Mouse (Mus musculus): ENCODE measurements at regions not wholly inside any gene's neighbourhood (a gene's known extent, or its start where the extent isn't known, plus 50 kb on each side); places are given as distances from the start of the nearest gene placed in this dataset.

DNA sequence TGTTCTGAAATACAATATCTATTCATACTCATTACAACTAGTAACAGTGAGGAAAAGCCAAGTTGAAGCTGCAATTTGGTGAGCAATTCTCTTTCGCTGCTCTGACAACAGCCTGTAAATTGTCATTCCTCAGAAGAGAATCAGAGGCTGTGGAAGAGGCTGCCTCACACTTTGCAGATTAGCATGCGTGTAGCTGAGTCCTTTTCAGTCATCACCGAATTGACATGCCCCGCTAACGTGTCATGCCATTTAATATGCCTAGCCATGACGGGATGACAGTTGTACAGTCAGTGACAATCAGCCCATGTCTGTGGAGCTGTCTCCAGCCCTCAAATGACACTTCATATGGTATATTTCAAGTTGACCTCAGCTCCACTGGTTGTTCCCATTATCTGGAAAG is 553.4 kb upstream of the Itga1 start:
- Histone ChIP-seq H3K36me3 (no peaks in the 10 kb centered on the region), H3K4me3 (no peak overlapping the region), H3K9me3 (no peaks in the 10 kb centered on the region), H3K27me3 (no peaks in the 10 kb centered on the region), H3K4me1 (replicated peaks) (no peaks in the 10 kb centered on the region), H3K27ac (replicated peaks) (no peak overlapping the region), H3K9ac (no peak overlapping the region), H3K4me2 (no peak overlapping the region)
- ATAC-seq (ENCODE audit: low read depth), result no peak
- 82% methylated on average over 6 of the region's 6 CpGs for WGBS

- no peak for ATAC-seq (ENCODE audit: low read depth)
- Histone ChIP-seq H3K27ac (replicated peaks) (no peak overlapping the region), H3K4me3 (no peak overlapping the region), H3K36me3 (no peaks in the 10 kb centered on the region), H3K9ac (no peak overlapping the region), H3K4me2 (no peak overlapping the region), H3K27me3 (no peaks in the 10 kb centered on the region), H3K4me1 (replicated peaks) (no peaks in the 10 kb centered on the region), H3K9me3 (no peaks in the 10 kb centered on the region)
- WGBS, result 50% methylated on average over 2 of the region's 2 CpGs
These were observed 551.2 kb upstream of the Itga1 start for GRCm38 (mm10) chr13:115652935-115653334.

GRCm38 (mm10) chr13:115652352-115652751 is 550.6 kb upstream of the Itga1 start:
- no peaks in the 10 kb centered on the region for H3K9me3 ChIP-seq
- ATAC-seq (ENCODE audit: low read depth), result no peak
- H3K4me3 ChIP-seq, result no peak overlapping the region
- no peak overlapping the region for H3K27ac ChIP-seq (replicated peaks)
- H3K4me1 ChIP-seq (replicated peaks), result no peaks in the 10 kb centered on the region
- H3K9ac ChIP-seq, result no peak overlapping the region
- H3K36me3 ChIP-seq, result no peaks in the 10 kb centered on the region
- 70% methylated on average over 1 of the region's 1 CpGs for WGBS
- H3K27me3 ChIP-seq, result no peaks in the 10 kb centered on the region
- no peak overlapping the region for H3K4me2 ChIP-seq

DNA sequence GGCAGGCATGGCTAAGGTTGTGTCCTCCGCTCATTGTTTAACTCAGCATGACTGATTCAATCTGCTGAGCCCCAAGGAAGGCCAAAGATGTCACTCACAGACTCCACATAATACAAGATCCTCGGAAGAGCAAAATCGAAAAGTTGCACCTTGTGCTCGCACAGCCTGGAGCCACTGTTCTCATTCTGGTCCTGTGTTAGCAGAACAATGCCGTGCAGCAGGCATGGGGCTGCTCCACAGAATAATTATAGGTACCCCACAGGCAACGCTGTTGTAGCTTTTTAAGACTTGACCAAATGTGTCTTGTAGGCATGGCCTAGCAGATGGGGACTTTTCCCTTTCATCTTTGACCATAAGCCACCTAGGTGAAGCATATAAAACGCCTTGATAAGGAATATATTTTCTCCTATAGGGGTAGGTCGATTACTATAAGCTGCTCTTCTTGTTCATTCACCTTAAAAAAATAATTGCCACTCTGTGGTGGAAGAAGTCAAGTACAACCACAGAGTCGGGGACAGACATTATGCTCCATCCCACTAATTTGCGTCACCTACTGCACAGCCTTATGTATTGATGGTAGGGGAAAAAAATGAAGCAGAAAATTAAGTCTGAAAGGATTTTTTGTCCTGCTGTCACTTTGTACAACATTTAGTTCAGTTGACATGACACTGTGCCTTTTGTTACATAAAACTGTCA is 529.8 kb upstream of the Itga1 start:
- Histone ChIP-seq H3K27ac (replicated peaks) (no peak overlapping the region), H3K36me3 (no peaks in the 10 kb centered on the region), H3K9me3 (no peaks in the 10 kb centered on the region), H3K27me3 (no peaks in the 10 kb centered on the region), H3K4me2 (no peak overlapping the region), H3K9ac (no peak overlapping the region), H3K4me1 (replicated peaks) (no peaks in the 10 kb centered on the region), H3K4me3 (no peak overlapping the region)
- WGBS, result 42% methylated on average over 10 of the region's 10 CpGs
- ATAC-seq (ENCODE audit: low read depth), result no peak

DNA sequence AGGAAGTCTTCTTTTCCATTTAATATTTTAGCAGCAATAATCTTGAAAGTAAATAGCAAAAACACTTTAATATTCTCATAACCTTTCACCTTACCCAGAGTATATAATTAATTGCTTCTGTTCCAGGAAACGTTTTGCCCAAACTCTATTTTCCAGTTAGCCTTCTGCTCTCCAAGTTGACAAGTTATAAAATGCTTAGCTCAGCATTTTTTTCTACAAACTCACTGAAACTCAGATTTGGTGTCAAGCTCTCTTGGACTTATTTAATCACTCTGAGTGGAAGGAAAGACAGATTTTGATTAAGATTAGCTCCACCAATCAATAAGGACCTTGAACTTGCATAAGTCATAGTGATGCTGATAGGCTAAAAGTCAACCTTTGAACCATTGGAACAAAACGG is 528.8 kb upstream of the Itga1 start:
- 71% methylated on average over 2 of the region's 2 CpGs for WGBS

GRCm38 (mm10) chr13:115613174-115613573 is 511.4 kb upstream of the Itga1 start:
- Histone ChIP-seq H3K36me3 (no peaks in the 10 kb centered on the region), H3K9me3 (no peaks in the 10 kb centered on the region), H3K9ac (no peak overlapping the region), H3K27ac (replicated peaks) (peak overlapping the region; percentile 19; the same call in 1 of the 2 replicates), H3K4me1 (replicated peaks) (no peaks in the 10 kb centered on the region), H3K4me3 (no peak overlapping the region), H3K27me3 (no peaks in the 10 kb centered on the region), H3K4me2 (no peak overlapping the region)
- ATAC-seq (ENCODE audit: low read depth), result peak; percentile 50
- 42% methylated on average over 6 of the region's 6 CpGs for WGBS

More for the DNA sequence above, 528.8 kb upstream of the Itga1 start:
- H3K9me3 ChIP-seq, result no peaks in the 10 kb centered on the region
- H3K4me2 ChIP-seq, result no peak overlapping the region
- no peak overlapping the region for H3K9ac ChIP-seq
- no peaks in the 10 kb centered on the region for H3K4me1 ChIP-seq (replicated peaks)
- H3K27ac ChIP-seq (replicated peaks), result no peak overlapping the region
- ATAC-seq (ENCODE audit: low read depth), result no peak
- H3K27me3 ChIP-seq, result no peaks in the 10 kb centered on the region
- H3K36me3 ChIP-seq, result no peaks in the 10 kb centered on the region
- no peak overlapping the region for H3K4me3 ChIP-seq

- H3K27me3 ChIP-seq, result no peaks in the 10 kb centered on the region
- H3K4me2 ChIP-seq, result no peak overlapping the region
- ATAC-seq (ENCODE audit: low read depth), result no peak
- no peaks in the 10 kb centered on the region for H3K9me3 ChIP-seq
- H3K4me3 ChIP-seq, result no peak overlapping the region
- no peak overlapping the region for H3K9ac ChIP-seq
- H3K36me3 ChIP-seq, result no peaks in the 10 kb centered on the region
- no peaks in the 10 kb centered on the region for H3K4me1 ChIP-seq (replicated peaks)
- 91% methylated on average over 8 of the region's 8 CpGs for WGBS
- H3K27ac ChIP-seq (replicated peaks), result no peak overlapping the region
These were observed 504.7 kb upstream of the Itga1 start for GRCm38 (mm10) chr13:115606441-115606840.

DNA sequence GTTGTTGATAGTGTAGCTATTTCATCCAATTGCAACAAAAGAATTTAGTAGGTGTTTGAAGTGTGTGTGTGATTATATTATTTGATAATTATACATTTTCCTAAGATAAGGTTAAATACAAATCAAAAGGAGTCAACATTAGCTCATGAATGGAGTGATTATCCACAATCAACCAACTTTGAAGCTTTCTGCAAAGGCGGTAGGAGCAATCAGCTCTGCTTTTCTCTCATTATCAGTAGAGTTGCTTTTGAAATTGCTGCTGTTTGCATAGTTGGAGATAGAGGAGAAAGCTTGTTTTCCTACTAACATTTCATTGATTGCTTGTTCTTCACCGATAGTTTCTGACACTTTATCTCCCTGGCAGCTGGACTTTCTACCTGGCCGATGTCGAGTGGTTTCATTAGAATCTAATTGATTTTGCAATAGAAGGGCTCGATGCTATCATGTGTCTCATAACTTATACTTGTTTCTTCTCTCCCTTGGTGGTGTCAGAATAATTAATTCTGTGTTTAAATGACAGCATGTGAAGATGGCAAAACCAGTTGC is 493.4 kb upstream of the Itga1 start:
- H3K4me1 ChIP-seq (replicated peaks), result no peaks in the 10 kb centered on the region
- no peak for ATAC-seq (ENCODE audit: low read depth)
- 74% methylated on average over 5 of the region's 5 CpGs for WGBS
- no peak overlapping the region for H3K9ac ChIP-seq
- no peak overlapping the region for H3K4me2 ChIP-seq
- H3K36me3 ChIP-seq, result no peaks in the 10 kb centered on the region
- no peak overlapping the region for H3K4me3 ChIP-seq
- no peaks in the 10 kb centered on the region for H3K9me3 ChIP-seq
- no peaks in the 10 kb centered on the region for H3K27me3 ChIP-seq
- no peak overlapping the region for H3K27ac ChIP-seq (replicated peaks)

- H3K36me3 ChIP-seq, result no peaks in the 10 kb centered on the region
- H3K9ac ChIP-seq, result no peak overlapping the region
- H3K4me2 ChIP-seq, result no peak overlapping the region
- H3K27ac ChIP-seq (replicated peaks), result no peak overlapping the region
- H3K4me1 ChIP-seq (replicated peaks), result no peaks in the 10 kb centered on the region
- no peaks in the 10 kb centered on the region for H3K27me3 ChIP-seq
- H3K4me3 ChIP-seq, result no peak overlapping the region
- no peaks in the 10 kb centered on the region for H3K9me3 ChIP-seq
- 84% methylated on average over 3 of the region's 3 CpGs for WGBS
- no peak for ATAC-seq (ENCODE audit: low read depth)
These were observed 474.2 kb upstream of the Itga1 start for GRCm38 (mm10) chr13:115575967-115576366.

GRCm38 (mm10) chr13:115575052-115575891 is 473.5 kb upstream of the Itga1 start:
- no peak overlapping the region for H3K9ac ChIP-seq
- H3K4me2 ChIP-seq, result no peak overlapping the region
- ATAC-seq (ENCODE audit: low read depth), result no peak
- H3K27me3 ChIP-seq, result no peaks in the 10 kb centered on the region
- H3K27ac ChIP-seq (replicated peaks), result no peak overlapping the region
- H3K4me1 ChIP-seq (replicated peaks), result no peaks in the 10 kb centered on the region
- H3K36me3 ChIP-seq, result no peaks in the 10 kb centered on the region
- 74% methylated on average over 6 of the region's 6 CpGs for WGBS
- no peaks in the 10 kb centered on the region for H3K9me3 ChIP-seq
- H3K4me3 ChIP-seq, result no peak overlapping the region

- WGBS, result 71% methylated on average over 3 of the region's 3 CpGs
- Histone ChIP-seq H3K9ac (no peak overlapping the region), H3K4me1 (replicated peaks) (peaks cover 9% of the 10 kb centered on the region; the same call in 1 of the 2 replicates), H3K9me3 (no peaks in the 10 kb centered on the region), H3K4me3 (no peak overlapping the region), H3K36me3 (no peaks in the 10 kb centered on the region), H3K27me3 (no peaks in the 10 kb centered on the region), H3K4me2 (no peak overlapping the region), H3K27ac (replicated peaks) (no peak overlapping the region; the same call in 1 of the 2 replicates)
- 0 out of 2 replicates have a peak, but pooled peaks have one; percentile 11 for ATAC-seq (ENCODE audit: low read depth)
These were observed 439.4 kb upstream of the Itga1 start for GRCm38 (mm10) chr13:115541167-115541566.

- no peak for ATAC-seq (ENCODE audit: low read depth)
- Histone ChIP-seq H3K4me1 (replicated peaks) (peaks cover 3% of the 10 kb centered on the region; the same call in 1 of the 2 replicates), H3K4me3 (no peak overlapping the region), H3K4me2 (no peak overlapping the region), H3K36me3 (no peaks in the 10 kb centered on the region), H3K27ac (replicated peaks) (no peak overlapping the region), H3K27me3 (no peaks in the 10 kb centered on the region), H3K9ac (no peak overlapping the region), H3K9me3 (no peaks in the 10 kb centered on the region)
- 74% methylated on average over 3 of the region's 3 CpGs for WGBS
These were observed 434.1 kb upstream of the Itga1 start for GRCm38 (mm10) chr13:115535900-115536299.

All from neural tube, embryonic 13.5 days (tissue).